Mouse (Mus musculus) olfactory bulb, adult 2 months (tissue): ENCODE results near the gene BC049715.

ENCODE experiments used
- CTCF ChIP-seq: fragments of 200-500 bp; IDR thresholded peaks from 2 replicates; pipeline ENCODE4 v1.5.1; 2012; ENCODE audit warnings: low read depth, mild to moderate bottlenecking, low read length, moderate library complexity; ENCODE audit not compliant: insufficient read depth
- POLR2A ChIP-seq: fragments of 200-500 bp; IDR thresholded peaks from 2 replicates; pipeline ENCODE4 v1.6.1; 2012; ENCODE audit warnings: mild to moderate bottlenecking, low read depth, low read length, moderate library complexity; ENCODE audit not compliant: insufficient read depth

GRCm38 (mm10) chr6:136848399-136848798, 21.0 kb downstream of the BC049715 start:
- TF ChIP-seq CTCF (no peak), POLR2A (no peak)
